Mouse (Mus musculus): ENCODE results near the gene Ndufa8.

Ndufa8 gene

GRCm38 (mm10) chr2:36048748-36049566 lies at the start of gene Ndufa8, which contains the start of gene Morn5:
TSS of gene Ndufa8 (minus strand) at chr2:36049406.
TSS of gene Morn5 (plus strand) at chr2:36049458.
- peak; percentile 97 for DNase-seq (ENCODE audit: low read depth, low spot score)

GRCm38 (mm10) chr2:36098021-36098420 lies 48.8 kb upstream of the Ndufa8 start:
- DNase-seq (ENCODE audit: low read depth, low spot score) = no peak

- DNase-seq (ENCODE audit: low read depth, low spot score) = no peak
These were observed 48.1 kb upstream of the Ndufa8 start for GRCm38 (mm10) chr2:36097129-36097815.

GRCm38 (mm10) chr2:36093914-36094475 lies 44.8 kb upstream of the Ndufa8 start:
- peak; percentile 35 for DNase-seq (ENCODE audit: low read depth, low spot score)

- DNase-seq (ENCODE audit: low read depth, low spot score) = no peak
These were observed 44.1 kb upstream of the Ndufa8 start for GRCm38 (mm10) chr2:36093301-36093700.

GRCm38 (mm10) chr2:36092748-36093147 lies 43.5 kb upstream of the Ndufa8 start:
- no peak for DNase-seq (ENCODE audit: low read depth, low spot score)

GRCm38 (mm10) chr2:36090853-36091741 lies 41.9 kb upstream of the Ndufa8 start:
- DNase-seq (ENCODE audit: low read depth, low spot score) = peak; percentile 97

GRCm38 (mm10) chr2:36089190-36089589 lies 40.0 kb upstream of the Ndufa8 start:
- DNase-seq (ENCODE audit: low read depth, low spot score) = peak; percentile 44

GRCm38 (mm10) chr2:36085041-36085440 lies 35.8 kb upstream of the Ndufa8 start:
- no peak for DNase-seq (ENCODE audit: low read depth, low spot score)

GRCm38 (mm10) chr2:36082802-36083580 lies 33.8 kb upstream of the Ndufa8 start:
- DNase-seq (ENCODE audit: low read depth, low spot score) = no peak

GRCm38 (mm10) chr2:36081446-36081845 lies 32.2 kb upstream of the Ndufa8 start:
- DNase-seq (ENCODE audit: low read depth, low spot score) = peak; percentile 9

GRCm38 (mm10) chr2:36077160-36077761 lies 28.1 kb upstream of the Ndufa8 start:
- DNase-seq (ENCODE audit: low read depth, low spot score) = peak; percentile 9

GRCm38 (mm10) chr2:36075210-36075609 lies 26.0 kb upstream of the Ndufa8 start:
- no peak for DNase-seq (ENCODE audit: low read depth, low spot score)

- DNase-seq (ENCODE audit: low read depth, low spot score) = no peak
These were observed 24.6 kb upstream of the Ndufa8 start for GRCm38 (mm10) chr2:36073781-36074180.

GRCm38 (mm10) chr2:36071660-36072305 lies 22.6 kb upstream of the Ndufa8 start:
- DNase-seq (ENCODE audit: low read depth, low spot score) = no peak

- DNase-seq (ENCODE audit: low read depth, low spot score) = no peak
These were observed 17.9 kb upstream of the Ndufa8 start for GRCm38 (mm10) chr2:36067132-36067531.

- no peak for DNase-seq (ENCODE audit: low read depth, low spot score)
These were observed 12.2 kb upstream of the Ndufa8 start for GRCm38 (mm10) chr2:36061409-36061808.

- no peak for DNase-seq (ENCODE audit: low read depth, low spot score)
These were observed 7.0 kb upstream of the Ndufa8 start for GRCm38 (mm10) chr2:36056248-36056647.

- no peak for DNase-seq (ENCODE audit: low read depth, low spot score)
These were observed 4.0 kb upstream of the Ndufa8 start for GRCm38 (mm10) chr2:36053249-36053648.

GRCm38 (mm10) chr2:36049567-36049954 lies 355 bp upstream of the Ndufa8 start:
- no peak for DNase-seq (ENCODE audit: low read depth, low spot score)
